Mouse (Mus musculus) bone marrow, adult 2 months (tissue): ENCODE measurements around the gene Msl1.

Experiments
- CTCF ChIP-seq: fragments of 200-500 bp; IDR thresholded peaks from 2 replicates; pipeline ENCODE4 v1.5.1; 2011; ENCODE audit warnings: low read length, control low read depth; ENCODE audit not compliant: control insufficient read depth, insufficient read depth
- POLR2A ChIP-seq: fragments of 200-500 bp; IDR thresholded peaks from 2 replicates; pipeline ENCODE4 v1.6.1; 2011; ENCODE audit warnings: low read depth, mild to moderate bottlenecking, control low read depth, low read length, borderline replicate concordance; ENCODE audit not compliant: control insufficient read depth

GRCm38 (mm10) chr11:98771844-98772525 is 23.3 kb upstream of the Msl1 start:
- TF ChIP-seq CTCF (no peak), POLR2A (no peak)
